Mouse (Mus musculus) forebrain, postnatal 0 days (tissue): Measurements from ENCODE around the gene Mn1. TPM values are rescaled to one million over a fixed set of nuclear protein-coding genes. Genes with fewer than 3 reads are reported as not detected.

Experiments
- ATAC-seq: fragments of 200-750 bp; cut with Nextera tagmentation; 2 replicates; pipeline ENCODE4 v1.8.0; 2017; ENCODE audit warnings: mild to moderate bottlenecking, moderate library complexity
- DNase-seq: peaks from one replicate; pipeline ENCODE4 v3.0.0-alpha.2; 2015
- H3K27ac ChIP-seq: fragments of 300-500 bp; sonication (generic); 2 replicates; pipeline ENCODE4 v1.5.1; 2014; ENCODE audit warnings: low read depth, mild to moderate bottlenecking, antibody characterized with exemption, low read length, moderate library complexity, mixed read lengths
- H3K27me3 ChIP-seq: fragments of 300-500 bp; sonication (generic); 2 replicates; pipeline ENCODE4 v1.6.1; 2014; ENCODE audit warnings: mild to moderate bottlenecking, low read length, mixed read lengths; ENCODE audit not compliant: insufficient read depth
- H3K36me3 ChIP-seq: fragments of 300-500 bp; sonication (generic); 2 replicates; pipeline ENCODE4 v1.6.1; 2014; ENCODE audit warnings: mild to moderate bottlenecking, moderate library complexity; ENCODE audit not compliant: insufficient read depth
- H3K4me1 ChIP-seq: fragments of 300-500 bp; sonication (generic); 2 replicates; pipeline ENCODE4 v1.6.1; 2014; ENCODE audit warnings: antibody characterized with exemption; ENCODE audit not compliant: insufficient read depth
- H3K4me2 ChIP-seq: fragments of 300-500 bp; sonication (generic); 2 replicates; pipeline ENCODE4 v1.6.1; 2014; ENCODE audit warnings: low read depth, mild to moderate bottlenecking, moderate library complexity
- H3K4me3 ChIP-seq: fragments of 300-500 bp; sonication (generic); 2 replicates; pipeline ENCODE4 v1.5.1; 2014; ENCODE audit warnings: low read depth, low read length, mixed read lengths
- H3K9ac ChIP-seq: fragments of 300-500 bp; sonication (generic); 2 replicates; pipeline ENCODE4 v1.6.1; 2014; ENCODE audit warnings: mild to moderate bottlenecking
- H3K9me3 ChIP-seq: fragments of 300-500 bp; sonication (generic); 2 replicates; pipeline ENCODE4 v1.6.1; 2016; ENCODE audit warnings: low read length
- CTCF ChIP-seq: sonication (generic); IDR thresholded peaks from 2 replicates; pipeline ENCODE4 v1.5.1; 2016; ENCODE audit warnings: antibody characterized with exemption, control low read depth, low read depth
- WGBS: fragments of 180-500 bp; shearing (Covaris S2); extraction: QIAGEN DNeasy Blood & Tissue Kit; methylation state at CpG from one replicate; pipeline ENCODE4 v1.1.7; 2014; 5-methylcytosine and 5-hydroxymethylcytosine counted together
- polyA plus RNA-seq: library from polyadenylated mRNA; unstranded; fragments of >200 nt; fragmentation: Nextera tagmentation; extraction: Ambion mirVana; gene quantifications from 2 replicates; pipeline ENCODE4 v1.2.1, GENCODE M21; 2015
- total RNA-seq: library from RNA; depleted of rRNA; stranded (reverse); fragments of >200 nt; gene quantifications from 2 replicates; pipeline ENCODE4 v1.2.3, GENCODE M21; 2014

The Mn1 gene
- total and polyA plus RNA-seq, 2 experiments from 2014 or later = 57.9 to 123 TPM

GRCm38 (mm10) chr5:111431007-111431730, 14.0 kb downstream of the Mn1 start:
- Histone ChIP-seq H3K4me2 (peak overlapping the region; percentile 85), H3K4me3 (peak overlapping the region; percentile 88), H3K4me1 (peaks cover 51% of the 10 kb centered on the region), H3K9me3 (no peaks in the 10 kb centered on the region), H3K9ac (peak overlapping the region; percentile 46), H3K27me3 (no peaks in the 10 kb centered on the region), H3K36me3 (peaks cover 11% of the 10 kb centered on the region), H3K27ac (peak overlapping the region; percentile 70)
- WGBS = 26% methylated on average over 11 of the region's 11 CpGs
- ATAC-seq = no peak
- TF ChIP-seq CTCF = no peak
- DNase-seq = peak; percentile 72

- peaks cover 9% of the 10 kb centered on the region for H3K36me3 ChIP-seq
- no peak for TF ChIP-seq CTCF
- DNase-seq (no peak), ATAC-seq (no peak)
- peak overlapping the region; percentile 66 for H3K27ac ChIP-seq
- 0 out of 2 replicates have a peak overlapping the region, but pooled peaks have one; percentile 6 for H3K4me3 ChIP-seq
- H3K9me3 ChIP-seq = no peaks in the 10 kb centered on the region
- peak overlapping the region; percentile 85 for H3K4me2 ChIP-seq
- H3K27me3 ChIP-seq = no peaks in the 10 kb centered on the region
- 19% methylated on average over 5 of the region's 5 CpGs for WGBS
- peak overlapping the region; percentile 46 for H3K9ac ChIP-seq
- H3K4me1 ChIP-seq = peaks cover 41% of the 10 kb centered on the region
These were observed 15.7 kb downstream of the Mn1 start for GRCm38 (mm10) chr5:111432842-111433241.

GRCm38 (mm10) chr5:111434342-111434842, 17.2 kb downstream of the Mn1 start:
- 19% methylated on average over 16 of the region's 16 CpGs for WGBS
- Histone ChIP-seq H3K4me2 (peak overlapping the region; percentile 85), H3K27ac (peak overlapping the region; percentile 66), H3K9ac (peak overlapping the region; percentile 23; the same call in 1 of the 2 replicates), H3K36me3 (peaks cover 9% of the 10 kb centered on the region), H3K9me3 (no peaks in the 10 kb centered on the region), H3K4me1 (peaks cover 36% of the 10 kb centered on the region), H3K4me3 (peak overlapping the region; percentile 9; the same call in 1 of the 2 replicates), H3K27me3 (no peaks in the 10 kb centered on the region)
- DNase-seq (peak; percentile 66), ATAC-seq (peak; percentile 17; the same call in 1 of the 2 replicates)
- no peak for TF ChIP-seq CTCF

- WGBS = 70% methylated on average over 7 of the region's 7 CpGs
- H3K36me3 ChIP-seq = peaks cover 9% of the 10 kb centered on the region
- TF ChIP-seq CTCF = no peak
- no peaks in the 10 kb centered on the region for H3K9me3 ChIP-seq
- peak overlapping the region; percentile 6 for H3K4me2 ChIP-seq
- DNase-seq (no peak), ATAC-seq (no peak)
- no peak overlapping the region for H3K4me3 ChIP-seq
- peak overlapping the region; percentile 18 for H3K9ac ChIP-seq
- H3K27ac ChIP-seq = no peak overlapping the region
- peaks cover 23% of the 10 kb centered on the region for H3K4me1 ChIP-seq
- H3K27me3 ChIP-seq = no peaks in the 10 kb centered on the region
These were observed 19.1 kb downstream of the Mn1 start for GRCm38 (mm10) chr5:111436260-111436659.

- Histone ChIP-seq H3K9ac (no peak overlapping the region), H3K27me3 (no peaks in the 10 kb centered on the region), H3K9me3 (no peaks in the 10 kb centered on the region), H3K36me3 (peaks cover 9% of the 10 kb centered on the region), H3K27ac (no peak overlapping the region), H3K4me2 (no peak overlapping the region), H3K4me1 (peaks cover 21% of the 10 kb centered on the region), H3K4me3 (no peak overlapping the region)
- ATAC-seq (no peak), DNase-seq (no peak)
- 54% methylated on average over 7 of the region's 7 CpGs for WGBS
- no peak for TF ChIP-seq CTCF
These were observed 20.0 kb downstream of the Mn1 start for GRCm38 (mm10) chr5:111437205-111437604.

- no peak for TF ChIP-seq CTCF
- H3K4me3 ChIP-seq = no peak overlapping the region
- no peak overlapping the region for H3K9ac ChIP-seq
- H3K36me3 ChIP-seq = peaks cover 9% of the 10 kb centered on the region
- no peak overlapping the region for H3K27ac ChIP-seq
- no peak for DNase-seq
- H3K9me3 ChIP-seq = no peaks in the 10 kb centered on the region
- no peak overlapping the region for H3K4me2 ChIP-seq
- no peaks in the 10 kb centered on the region for H3K27me3 ChIP-seq
- WGBS = 57% methylated on average over 3 of the region's 3 CpGs
- H3K4me1 ChIP-seq = peaks cover 14% of the 10 kb centered on the region; the same call in 1 of the 2 replicates
- no peak for ATAC-seq
These were observed 21.2 kb downstream of the Mn1 start for GRCm38 (mm10) chr5:111438336-111438735.

GRCm38 (mm10) chr5:111438821-111439220, 21.7 kb downstream of the Mn1 start:
- Histone ChIP-seq H3K9ac (no peak overlapping the region), H3K4me3 (no peak overlapping the region), H3K36me3 (peaks cover 9% of the 10 kb centered on the region), H3K9me3 (no peaks in the 10 kb centered on the region), H3K27me3 (no peaks in the 10 kb centered on the region), H3K4me2 (no peak overlapping the region), H3K27ac (no peak overlapping the region), H3K4me1 (peaks cover 14% of the 10 kb centered on the region; the same call in 1 of the 2 replicates)
- TF ChIP-seq CTCF = no peak
- DNase-seq = no peak
- WGBS = 88% methylated on average over 8 of the region's 8 CpGs
- no peak for ATAC-seq
